Mouse (Mus musculus): ENCODE results near the gene Fcrl5. TPM values are rescaled to one million over a fixed set of nuclear protein-coding genes. Genes with fewer than 3 reads are reported as not detected.

Gene Fcrl5
- total and polyA plus RNA-seq, 3 experiments: 0.11 TPM; not detected in 2

GRCm38 (mm10) chr3:87525043-87525836 lies 89.7 kb downstream of the Fcrl5 start, which contains the start of gene Etv3:
Gene Etv3, plus strand, starts transcription at chr3:87525407.
- Histone ChIP-seq H3K27me3 (ENCODE audit: insufficient read depth, low read length) (peaks cover 15% of the 10 kb centered on the region; the same call in 1 of the 2 replicates), H3K4me1 (ENCODE audit: insufficient read depth, low read depth, low read length) (peaks cover 47% of the 10 kb centered on the region), H3K4me3 (ENCODE audit: low read depth, low read length) (peak within 1 kb of the TSS; percentile 98), H3K9me3 (replicated peaks) (no peaks in the 10 kb centered on the region), H3K36me3 (replicated peaks) (peaks cover 36% of the 10 kb centered on the region)
- DNase-seq (ENCODE audit: low spot score) (peak; percentile 98), ATAC-seq (ENCODE audit: extremely low read depth, insufficient number of reproducible peaks, low FRiP score, poor library complexity, severe bottlenecking) (peak; percentile 75)
- no peak for TF ChIP-seq TAL1 (conservative IDR thresholded peaks at IDR 0.05; ENCODE audit: low read depth, low read length)
- TF ChIP-seq GATA2 (IDR thresholded peaks at IDR 0.05; ENCODE audit: borderline replicate concordance, low read depth, low read length): no peak
- TF ChIP-seq CTCF (IDR thresholded peaks at IDR 0.05; ENCODE audit: low read depth, low read length): no peak
- no peak for TF ChIP-seq GATA1 (IDR thresholded peaks at IDR 0.05; ENCODE audit: borderline replicate concordance, low read length)
- TF ChIP-seq POLR2AphosphoS5 (IDR thresholded peaks at IDR 0.05; ENCODE audit: insufficient replicate concordance, low read depth, low read length): no peak

- peaks cover 49% of the 10 kb centered on the region for H3K4me1 ChIP-seq (ENCODE audit: insufficient read depth, low read depth, low read length)
- H3K36me3 ChIP-seq (replicated peaks): peaks cover 43% of the 10 kb centered on the region
- ATAC-seq (ENCODE audit: extremely low read depth, insufficient number of reproducible peaks, low FRiP score, poor library complexity, severe bottlenecking): no peak
- H3K27me3 ChIP-seq (ENCODE audit: insufficient read depth, low read length): peaks cover 9% of the 10 kb centered on the region; the same call in 1 of the 2 replicates
- no peaks in the 10 kb centered on the region for H3K9me3 ChIP-seq (replicated peaks)
- TF ChIP-seq GATA2 (IDR thresholded peaks at IDR 0.05; ENCODE audit: borderline replicate concordance, low read depth, low read length) (no peak), POLR2AphosphoS5 (IDR thresholded peaks at IDR 0.05; ENCODE audit: insufficient replicate concordance, low read depth, low read length) (no peak), GATA1 (IDR thresholded peaks at IDR 0.05; ENCODE audit: borderline replicate concordance, low read length) (no peak), CTCF (IDR thresholded peaks at IDR 0.05; ENCODE audit: low read depth, low read length) (no peak), TAL1 (conservative IDR thresholded peaks at IDR 0.05; ENCODE audit: low read depth, low read length) (no peak)
- DNase-seq (ENCODE audit: low spot score): peak; percentile 14
- H3K4me3 ChIP-seq (ENCODE audit: low read depth, low read length): peak overlapping the region; percentile 98
Observed at GRCm38 (mm10) chr3:87525837-87526570, 90.4 kb downstream of the Fcrl5 start.

- TF ChIP-seq CTCF (IDR thresholded peaks at IDR 0.05; ENCODE audit: low read depth, low read length) (no peak), GATA1 (IDR thresholded peaks at IDR 0.05; ENCODE audit: borderline replicate concordance, low read length) (no peak), POLR2AphosphoS5 (IDR thresholded peaks at IDR 0.05; ENCODE audit: insufficient replicate concordance, low read depth, low read length) (no peak), GATA2 (IDR thresholded peaks at IDR 0.05; ENCODE audit: borderline replicate concordance, low read depth, low read length) (no peak), TAL1 (conservative IDR thresholded peaks at IDR 0.05; ENCODE audit: low read depth, low read length) (no peak)
- Histone ChIP-seq H3K36me3 (replicated peaks) (peaks cover 53% of the 10 kb centered on the region), H3K4me1 (ENCODE audit: insufficient read depth, low read depth, low read length) (peaks cover 49% of the 10 kb centered on the region), H3K27me3 (ENCODE audit: insufficient read depth, low read length) (peaks cover 6% of the 10 kb centered on the region; the same call in 1 of the 2 replicates), H3K4me3 (ENCODE audit: low read depth, low read length) (no peak overlapping the region), H3K9me3 (replicated peaks) (no peaks in the 10 kb centered on the region)
- ATAC-seq (ENCODE audit: extremely low read depth, insufficient number of reproducible peaks, low FRiP score, poor library complexity, severe bottlenecking) (no peak), DNase-seq (ENCODE audit: low spot score) (no peak)
Observed at GRCm38 (mm10) chr3:87527139-87527538, 91.6 kb downstream of the Fcrl5 start.

GRCm38 (mm10) chr3:87528021-87528420 lies 92.4 kb downstream of the Fcrl5 start:
- TF ChIP-seq CTCF (IDR thresholded peaks at IDR 0.05; ENCODE audit: low read depth, low read length) (no peak), TAL1 (conservative IDR thresholded peaks at IDR 0.05; ENCODE audit: low read depth, low read length) (no peak), GATA2 (IDR thresholded peaks at IDR 0.05; ENCODE audit: borderline replicate concordance, low read depth, low read length) (no peak), POLR2AphosphoS5 (IDR thresholded peaks at IDR 0.05; ENCODE audit: insufficient replicate concordance, low read depth, low read length) (no peak), GATA1 (IDR thresholded peaks at IDR 0.05; ENCODE audit: borderline replicate concordance, low read length) (no peak)
- ATAC-seq (ENCODE audit: extremely low read depth, insufficient number of reproducible peaks, low FRiP score, poor library complexity, severe bottlenecking) (no peak), DNase-seq (ENCODE audit: low spot score) (no peak)
- peaks cover 62% of the 10 kb centered on the region for H3K36me3 ChIP-seq (replicated peaks)
- H3K4me3 ChIP-seq (ENCODE audit: low read depth, low read length): no peak overlapping the region
- peaks cover 49% of the 10 kb centered on the region for H3K4me1 ChIP-seq (ENCODE audit: insufficient read depth, low read depth, low read length)
- H3K9me3 ChIP-seq (replicated peaks): no peaks in the 10 kb centered on the region
- H3K27me3 ChIP-seq (ENCODE audit: insufficient read depth, low read length): no peaks in the 10 kb centered on the region

- Histone ChIP-seq H3K4me1 (ENCODE audit: insufficient read depth, low read depth, low read length) (peaks cover 49% of the 10 kb centered on the region), H3K27me3 (ENCODE audit: insufficient read depth, low read length) (no peaks in the 10 kb centered on the region), H3K36me3 (replicated peaks) (peaks cover 70% of the 10 kb centered on the region), H3K4me3 (ENCODE audit: low read depth, low read length) (no peak overlapping the region), H3K9me3 (replicated peaks) (no peaks in the 10 kb centered on the region)
- DNase-seq (ENCODE audit: low spot score) (no peak), ATAC-seq (ENCODE audit: extremely low read depth, insufficient number of reproducible peaks, low FRiP score, poor library complexity, severe bottlenecking) (no peak)
- no peak for TF ChIP-seq CTCF (IDR thresholded peaks at IDR 0.05; ENCODE audit: low read depth, low read length)
- no peak for TF ChIP-seq TAL1 (conservative IDR thresholded peaks at IDR 0.05; ENCODE audit: low read depth, low read length)
- TF ChIP-seq POLR2AphosphoS5 (IDR thresholded peaks at IDR 0.05; ENCODE audit: insufficient replicate concordance, low read depth, low read length): no peak
- TF ChIP-seq GATA1 (IDR thresholded peaks at IDR 0.05; ENCODE audit: borderline replicate concordance, low read length): no peak
- no peak for TF ChIP-seq GATA2 (IDR thresholded peaks at IDR 0.05; ENCODE audit: borderline replicate concordance, low read depth, low read length)
Observed at GRCm38 (mm10) chr3:87528841-87529240, 93.3 kb downstream of the Fcrl5 start.

GRCm38 (mm10) chr3:87529568-87529967 lies 94.0 kb downstream of the Fcrl5 start:
- DNase-seq (ENCODE audit: low spot score): peak; percentile 53
- Histone ChIP-seq H3K27me3 (ENCODE audit: insufficient read depth, low read length) (no peaks in the 10 kb centered on the region), H3K36me3 (replicated peaks) (peaks cover 77% of the 10 kb centered on the region), H3K4me1 (ENCODE audit: insufficient read depth, low read depth, low read length) (peaks cover 49% of the 10 kb centered on the region), H3K4me3 (ENCODE audit: low read depth, low read length) (no peak overlapping the region; the same call in 1 of the 2 replicates), H3K9me3 (replicated peaks) (no peaks in the 10 kb centered on the region)
- peak; percentile 38; the same call in 1 of the 2 replicates for ATAC-seq (ENCODE audit: extremely low read depth, insufficient number of reproducible peaks, low FRiP score, poor library complexity, severe bottlenecking)
- no peak for TF ChIP-seq POLR2AphosphoS5 (IDR thresholded peaks at IDR 0.05; ENCODE audit: insufficient replicate concordance, low read depth, low read length)
- TF ChIP-seq CTCF (IDR thresholded peaks at IDR 0.05; ENCODE audit: low read depth, low read length): no peak
- no peak for TF ChIP-seq TAL1 (conservative IDR thresholded peaks at IDR 0.05; ENCODE audit: low read depth, low read length)
